Mouse (Mus musculus): ENCODE results near the gene Rp9.

The Rp9 gene

GRCm38 (mm10) chr9:22469643-22470042, at the start of gene Rp9:
Gene Rp9, minus strand, starts transcription at chr9:22469743.
- DNase-seq (ENCODE audit: low read depth), result no peak

- DNase-seq (ENCODE audit: low read depth), result peak; percentile 55
Measured at GRCm38 (mm10) chr9:22518394-22519041, 49.0 kb upstream of the Rp9 start.

GRCm38 (mm10) chr9:22515076-22515475, 45.5 kb upstream of the Rp9 start:
- no peak for DNase-seq (ENCODE audit: low read depth)

GRCm38 (mm10) chr9:22505574-22505973, 36.0 kb upstream of the Rp9 start:
- no peak for DNase-seq (ENCODE audit: low read depth)

- DNase-seq (ENCODE audit: low read depth), result no peak
Measured at GRCm38 (mm10) chr9:22503581-22503980, 34.0 kb upstream of the Rp9 start.

GRCm38 (mm10) chr9:22502972-22503371, 33.4 kb upstream of the Rp9 start:
- no peak for DNase-seq (ENCODE audit: low read depth)

GRCm38 (mm10) chr9:22497021-22497767, 27.7 kb upstream of the Rp9 start:
- no peak for DNase-seq (ENCODE audit: low read depth)

GRCm38 (mm10) chr9:22495133-22495532, 25.6 kb upstream of the Rp9 start:
- DNase-seq (ENCODE audit: low read depth), result no peak

GRCm38 (mm10) chr9:22494203-22494807, 24.8 kb upstream of the Rp9 start:
- DNase-seq (ENCODE audit: low read depth), result no peak

GRCm38 (mm10) chr9:22488963-22489362, 19.4 kb upstream of the Rp9 start:
- no peak for DNase-seq (ENCODE audit: low read depth)

GRCm38 (mm10) chr9:22486211-22486610, 16.7 kb upstream of the Rp9 start:
- no peak for DNase-seq (ENCODE audit: low read depth)

GRCm38 (mm10) chr9:22484562-22485308, 15.2 kb upstream of the Rp9 start:
- DNase-seq (ENCODE audit: low read depth), result no peak

- no peak for DNase-seq (ENCODE audit: low read depth)
Measured at GRCm38 (mm10) chr9:22483866-22484561, 14.5 kb upstream of the Rp9 start.

GRCm38 (mm10) chr9:22478946-22479345, 9.4 kb upstream of the Rp9 start:
- DNase-seq (ENCODE audit: low read depth), result no peak

GRCm38 (mm10) chr9:22476265-22476664, 6.7 kb upstream of the Rp9 start:
- peak; percentile 49 for DNase-seq (ENCODE audit: low read depth)

GRCm38 (mm10) chr9:22475424-22475868, 5.9 kb upstream of the Rp9 start, which contains the start of gene Bbs9:
Gene Bbs9, plus strand, starts transcription at chr9:22475715.
- DNase-seq (ENCODE audit: low read depth), result peak; percentile 97

- DNase-seq (ENCODE audit: low read depth), result no peak
Measured at GRCm38 (mm10) chr9:22468899-22469259, 664 bp downstream of the Rp9 start.

- peak; percentile 90 for DNase-seq (ENCODE audit: low read depth)
Measured at GRCm38 (mm10) chr9:22468170-22468898, 1.2 kb downstream of the Rp9 start.

- DNase-seq (ENCODE audit: low read depth), result peak; percentile 87
Measured at GRCm38 (mm10) chr9:22467371-22468169, 2.0 kb downstream of the Rp9 start.

GRCm38 (mm10) chr9:22466212-22466611, 3.3 kb downstream of the Rp9 start:
- no peak for DNase-seq (ENCODE audit: low read depth)
